Mouse (Mus musculus) adrenal gland, postnatal 4 days (tissue): ENCODE measurements around the gene Scnm1. TPM values are rescaled to one million over a fixed set of nuclear protein-coding genes. Genes with fewer than 3 reads are reported as not detected.

Source experiments
- DNase-seq, 2 experiments: peaks; one replicate each; pipeline ENCODE4 v3.0.0; 2021 to 2022; ENCODE audit warnings: low spot score in 2 of 2, mixed read lengths in 2 of 2
- long read RNA-seq, 2 experiments: library from polyadenylated mRNA; stranded (forward); transcript quantifications; one replicate each; pipeline ENCODE4 v2.0.0; 2021
- total RNA-seq, 2 experiments: library from RNA; stranded (reverse); gene quantifications; 2 replicates each; pipeline ENCODE4 v1.2.3; 2021

Scnm1 gene
- 10 to 100 TPM; 53.4 to 53.9 TPM for total RNA-seq
- long read RNA-seq, experiment 1, transcript Scnm1-201 (7 exons, 1,054 nt), result major isoform, 18 of 28 reads
- long read RNA-seq, experiment 1, partial matches to known transcripts, result 0 of 28 reads
- long read RNA-seq, experiment 1, other reads (novel, unspliced or antisense), result 6 of 28 reads
- long read RNA-seq, experiment 2, transcript Scnm1-201 (7 exons, 1,054 nt), result major isoform, 7 of 14 reads
- long read RNA-seq, experiment 2, partial matches to known transcripts, result 1 of 14 reads
- long read RNA-seq, experiment 2, other reads (novel, unspliced or antisense), result 4 of 14 reads

- peak; percentile 37 to 78 for DNase-seq
Measured at GRCm38 (mm10) chr3:95133680-95134101, at the start of gene Scnm1, which contains the start of gene Lysmd1. TSS of gene Scnm1 (minus strand) at chr3:95134011. TSS of gene Lysmd1 (plus strand) at chr3:95134088.

- DNase-seq, result no peak
Measured at GRCm38 (mm10) chr3:95181841-95182240, 48.0 kb upstream of the Scnm1 start.

GRCm38 (mm10) chr3:95179890-95180289 lies 46.1 kb upstream of the Scnm1 start:
- DNase-seq, result no peak

- no peak for DNase-seq
Measured at GRCm38 (mm10) chr3:95178948-95179347, 45.1 kb upstream of the Scnm1 start.

- no peak for DNase-seq
Measured at GRCm38 (mm10) chr3:95177583-95177982, 43.8 kb upstream of the Scnm1 start.

GRCm38 (mm10) chr3:95176500-95176899 lies 42.7 kb upstream of the Scnm1 start:
- no peak for DNase-seq

- peak; percentile 56 to 76 for DNase-seq
Measured at GRCm38 (mm10) chr3:95174011-95174592, 40.3 kb upstream of the Scnm1 start.

GRCm38 (mm10) chr3:95173256-95173949 lies 39.6 kb upstream of the Scnm1 start:
- no peak for DNase-seq

- DNase-seq, result peak in 1 of 2 experiments; percentile 18
Measured at GRCm38 (mm10) chr3:95172526-95173255, 38.9 kb upstream of the Scnm1 start.

GRCm38 (mm10) chr3:95171105-95171504 lies 37.3 kb upstream of the Scnm1 start:
- no peak for DNase-seq

GRCm38 (mm10) chr3:95169996-95170395 lies 36.2 kb upstream of the Scnm1 start:
- DNase-seq, result no peak

GRCm38 (mm10) chr3:95164840-95165239 lies 31.0 kb upstream of the Scnm1 start:
- no peak for DNase-seq

- DNase-seq, result no peak
Measured at GRCm38 (mm10) chr3:95164256-95164550, 30.4 kb upstream of the Scnm1 start.

- no peak for DNase-seq
Measured at GRCm38 (mm10) chr3:95163419-95164255, 29.8 kb upstream of the Scnm1 start.

GRCm38 (mm10) chr3:95162345-95162628 lies 28.5 kb upstream of the Scnm1 start:
- no peak for DNase-seq

GRCm38 (mm10) chr3:95161618-95162344 lies 28.0 kb upstream of the Scnm1 start:
- no peak for DNase-seq

- DNase-seq, result no peak
Measured at GRCm38 (mm10) chr3:95161041-95161551, 27.3 kb upstream of the Scnm1 start.

GRCm38 (mm10) chr3:95159987-95160963 lies 26.5 kb upstream of the Scnm1 start, which contains the start of gene Sema6c:
TSS of gene Sema6c (plus strand) at chr3:95160457.
- peak; percentile 64 to 74 for DNase-seq

- DNase-seq, result no peak
Measured at GRCm38 (mm10) chr3:95159511-95159986, 25.7 kb upstream of the Scnm1 start.
